Mouse (Mus musculus): ENCODE data around the gene Slco3a1.

DNA sequence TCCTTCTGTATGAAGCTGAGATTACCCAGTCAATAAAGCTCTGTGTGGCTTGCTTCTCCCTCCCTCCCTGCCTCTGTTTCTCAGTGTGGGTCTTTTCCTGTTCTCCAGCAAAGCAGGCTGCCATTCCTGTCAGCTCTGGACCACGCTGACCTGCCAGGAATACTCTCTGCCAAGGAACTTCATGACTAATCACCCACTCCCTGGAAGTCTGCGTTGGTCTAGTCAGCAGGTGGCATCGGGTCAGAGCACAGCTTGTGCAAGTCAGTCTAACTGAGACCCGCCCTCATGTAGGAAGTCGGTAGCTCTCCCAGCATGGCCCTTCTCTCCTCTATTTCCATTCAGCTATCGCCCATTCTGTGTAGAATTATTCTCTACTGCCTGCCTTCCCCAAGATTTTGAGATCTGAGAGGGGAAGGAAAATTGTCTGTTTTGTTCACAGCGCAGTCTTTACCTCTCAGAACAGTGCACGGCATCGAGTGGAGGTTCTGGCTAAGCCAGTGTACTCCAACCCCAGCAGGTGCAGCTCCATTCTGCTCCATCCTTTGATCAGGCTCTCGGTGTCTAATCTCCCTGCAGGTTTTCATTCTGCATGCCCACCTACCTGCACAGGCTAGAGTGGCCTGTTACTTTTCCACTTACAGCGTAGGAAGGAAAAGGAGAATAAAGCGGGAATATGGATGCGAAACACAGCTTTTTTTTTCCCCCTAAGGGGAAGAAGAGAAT, 145.8 kb downstream of the Slco3a1 start:
- no peak for TF ChIP-seq CTCF (IDR thresholded peaks at IDR 0.05)
- no peak for TF ChIP-seq EP300 (IDR thresholded peaks at IDR 0.05)

Measured in lung, postnatal 0 days (tissue).